Mouse (Mus musculus) T-helper 17 cell (primary cell): Measurements from ENCODE around the gene Gm20388.

Source experiments
- in situ Hi-C, 2 experiments: fragments of 300-600 bp; cut with MboI, MseI; formaldehyde crosslinking; loops; 1 replicate in 1 of 2; 2 replicates in 1 of 2; pipeline ENCODE4 v1.15.1; 2025; ENCODE audit warnings: high pct_unique_total_duplicates in 2 of 2

Gm20388 gene

GRCm38 (mm10) chr8:120308131-120308530, 397.5 kb downstream of the Gm20388 start:
- in situ Hi-C loops, result no loop called here

DNA sequence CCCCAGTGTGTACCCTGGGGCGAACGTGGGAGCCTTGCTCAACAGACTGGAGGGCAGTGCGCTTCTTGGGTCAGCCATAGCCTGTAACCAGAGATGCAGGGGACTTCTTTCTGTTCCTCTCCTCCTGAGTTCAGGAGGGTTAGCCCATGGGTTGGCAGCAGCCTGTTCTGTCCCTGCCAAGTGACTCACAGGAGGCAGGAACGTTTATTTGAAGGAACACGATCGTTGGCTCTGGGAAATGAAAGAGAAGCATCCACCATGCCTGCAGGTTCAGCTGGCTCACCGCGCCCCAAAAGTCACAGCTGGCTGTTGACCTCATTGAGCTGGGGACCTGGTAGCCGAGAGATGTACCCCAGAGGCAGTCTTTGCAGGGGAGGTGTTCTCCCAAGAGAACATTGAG, 397.9 kb downstream of the Gm20388 start:
- in situ Hi-C loops, result no loop called here

- in situ Hi-C loops, result no loop called here
Observed at GRCm38 (mm10) chr8:120309326-120309725, 398.7 kb downstream of the Gm20388 start.

GRCm38 (mm10) chr8:120310063-120310462, 399.4 kb downstream of the Gm20388 start:
- in situ Hi-C loops, result no loop called here

- in situ Hi-C loops, result no loop called here
Observed at GRCm38 (mm10) chr8:120312452-120312851, 401.8 kb downstream of the Gm20388 start.

- in situ Hi-C loops, result no loop called here
Observed at GRCm38 (mm10) chr8:120313674-120314073, 403.0 kb downstream of the Gm20388 start.

DNA sequence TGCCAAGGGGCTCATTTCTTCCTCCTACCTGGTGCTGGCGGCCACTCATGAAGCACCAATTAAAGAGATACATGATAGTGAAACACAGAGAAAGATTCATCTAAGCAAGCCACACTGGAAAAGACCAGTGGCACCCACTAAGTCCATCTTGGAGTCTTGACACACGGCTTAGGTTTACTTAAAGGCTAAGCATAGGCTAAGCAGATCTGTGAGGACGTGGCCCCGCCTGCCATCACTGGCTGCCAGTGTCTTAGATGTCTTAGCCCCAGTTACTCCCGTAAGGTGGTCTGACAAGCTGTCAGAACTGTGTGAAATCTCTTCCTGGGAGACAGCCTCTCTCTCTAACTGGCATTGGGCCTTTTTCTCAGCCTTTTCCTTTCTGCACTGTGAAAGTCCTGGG, 404.3 kb downstream of the Gm20388 start:
- in situ Hi-C loops, result no loop called here

DNA sequence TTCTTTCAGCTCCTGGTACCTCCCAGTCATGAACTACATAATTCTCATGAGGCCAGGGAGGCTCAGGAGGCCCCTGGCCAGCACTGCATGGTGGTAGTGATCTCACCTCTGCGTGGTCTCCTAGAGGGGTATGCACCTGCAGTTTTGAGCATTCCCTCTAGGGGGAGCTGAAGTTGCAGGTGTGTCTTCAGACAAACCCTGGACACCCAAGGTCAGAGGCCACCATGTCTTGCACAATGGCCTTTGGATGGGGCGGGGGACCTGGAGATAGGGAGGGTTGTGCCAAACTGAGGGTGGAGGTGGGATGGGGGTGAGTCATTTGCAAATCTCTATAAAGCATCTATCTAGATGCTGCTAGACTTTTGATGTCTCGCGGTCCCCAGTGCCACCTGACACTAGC, 405.0 kb downstream of the Gm20388 start:
- in situ Hi-C loops, result no loop called here

- in situ Hi-C loops, result no loop called here
Observed at GRCm38 (mm10) chr8:120316707-120317106, 406.1 kb downstream of the Gm20388 start.

DNA sequence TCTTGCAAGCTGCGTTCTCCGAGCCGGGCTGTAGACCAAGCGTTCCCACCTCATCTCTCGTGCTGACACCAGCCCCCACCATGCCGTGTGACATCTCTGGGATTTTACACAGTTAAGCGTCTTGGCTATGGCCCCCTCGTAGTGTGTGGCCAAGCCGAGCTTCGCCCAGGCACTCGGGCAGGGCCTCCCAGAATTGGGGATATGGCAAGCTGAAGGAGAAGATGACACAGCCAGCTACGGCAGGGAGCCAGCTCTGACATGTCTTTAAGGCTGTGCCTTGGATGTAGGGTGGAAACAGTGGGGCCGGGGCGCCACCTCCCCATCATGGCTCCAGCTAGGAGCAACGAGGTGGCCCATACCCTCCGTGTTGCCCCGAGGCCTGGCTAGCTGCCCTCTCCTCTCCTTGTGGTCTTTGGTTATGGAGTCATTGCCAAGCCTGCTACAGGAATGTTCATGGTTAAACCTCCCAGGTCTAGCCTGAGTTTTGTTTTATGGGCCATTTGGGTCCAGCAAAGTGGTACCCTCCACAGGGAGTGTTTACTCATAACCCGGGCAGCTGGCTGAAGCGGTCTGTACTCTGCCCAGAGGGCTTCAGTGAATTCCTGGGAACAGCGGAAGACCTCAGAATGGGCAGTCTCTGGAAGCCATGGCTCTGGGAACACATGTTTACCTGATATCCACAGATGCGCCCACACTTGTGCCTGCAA, 406.6 kb downstream of the Gm20388 start:
- in situ Hi-C loops, result no loop called here

GRCm38 (mm10) chr8:120318476-120318991, 407.9 kb downstream of the Gm20388 start:
- in situ Hi-C loops, result no loop called here

DNA sequence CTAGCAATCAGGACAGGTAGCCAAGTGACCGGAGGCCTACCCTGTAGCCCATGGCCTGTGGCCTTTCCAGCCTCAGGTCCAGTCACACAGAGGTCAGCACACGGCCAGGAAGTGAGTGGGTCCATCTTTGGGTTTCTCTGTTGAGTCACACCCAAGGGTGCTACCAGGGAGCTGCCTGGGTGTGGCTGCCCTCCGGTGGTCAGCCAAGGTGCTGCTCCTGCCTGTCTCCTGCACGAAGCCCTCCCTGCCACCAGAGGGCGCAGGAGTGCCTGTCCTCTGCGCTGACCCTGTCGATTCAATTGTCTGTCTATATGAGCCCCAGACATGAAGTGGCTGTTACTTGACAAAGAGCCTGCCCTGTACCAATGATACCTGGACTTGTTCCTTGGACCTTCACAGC, 408.8 kb downstream of the Gm20388 start:
- in situ Hi-C loops, result no loop called here

- in situ Hi-C loops, result loop anchor here (5.0 kb wide), 3 partner anchors 42 to 143 kb away; partner anchors contain the start of gene Fam92b (in 1 of the 2)
Observed at GRCm38 (mm10) chr8:120320146-120320545, 409.5 kb downstream of the Gm20388 start.

DNA sequence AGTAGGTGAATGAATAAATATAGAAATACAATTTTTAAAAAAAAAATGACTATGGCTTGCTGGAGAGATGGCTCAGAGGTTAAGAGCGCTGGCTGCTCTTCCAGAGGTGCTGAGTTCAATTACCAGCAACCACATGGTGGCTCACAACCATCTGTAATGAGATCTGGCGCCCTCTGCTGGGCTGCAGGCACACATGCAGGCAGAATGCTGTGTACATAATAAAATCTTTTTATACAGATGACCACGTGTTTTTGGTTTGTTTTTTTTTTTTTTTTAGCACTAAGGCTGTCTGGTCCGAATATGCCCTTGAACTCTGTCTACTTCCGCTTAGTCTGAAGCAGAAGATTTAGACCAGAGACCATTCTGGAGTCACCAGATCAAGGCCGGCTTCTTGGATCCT, 411.1 kb downstream of the Gm20388 start:
- in situ Hi-C loops, result loop anchor here (5.0 kb wide), 3 partner anchors 41 to 144 kb away; partner anchors contain the start of gene Fam92b (in 1 of the 2)

- in situ Hi-C loops, result loop anchor here (5.0 kb wide), 3 partner anchors 39 to 146 kb away; partner anchors contain the start of gene Fam92b (in 1 of the 2)
Observed at GRCm38 (mm10) chr8:120322956-120323448, 412.4 kb downstream of the Gm20388 start.

DNA sequence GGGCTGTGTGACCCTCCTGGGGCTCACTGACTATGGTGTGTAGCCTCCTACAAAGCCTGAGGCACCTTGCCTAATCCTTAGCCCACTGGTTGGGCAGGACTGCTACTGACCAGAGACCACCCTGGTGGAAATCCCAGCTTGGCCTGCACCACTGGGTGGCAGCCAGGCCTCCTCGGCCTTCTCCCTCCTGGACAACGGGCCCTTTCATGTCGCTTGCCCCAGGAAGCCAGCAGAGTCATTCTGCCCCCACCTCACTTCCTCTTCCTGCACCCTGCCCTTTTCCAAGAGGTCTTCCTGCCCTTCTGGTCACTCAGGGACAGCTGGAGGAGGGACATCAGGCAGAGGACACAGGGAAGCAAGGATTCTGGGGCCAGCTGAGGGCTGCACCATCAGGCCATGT, 413.9 kb downstream of the Gm20388 start:
- in situ Hi-C loops, result loop anchor here (5.0 kb wide), 3 partner anchors 38 to 147 kb away; partner anchors contain the start of gene Fam92b (in 1 of the 2)

DNA sequence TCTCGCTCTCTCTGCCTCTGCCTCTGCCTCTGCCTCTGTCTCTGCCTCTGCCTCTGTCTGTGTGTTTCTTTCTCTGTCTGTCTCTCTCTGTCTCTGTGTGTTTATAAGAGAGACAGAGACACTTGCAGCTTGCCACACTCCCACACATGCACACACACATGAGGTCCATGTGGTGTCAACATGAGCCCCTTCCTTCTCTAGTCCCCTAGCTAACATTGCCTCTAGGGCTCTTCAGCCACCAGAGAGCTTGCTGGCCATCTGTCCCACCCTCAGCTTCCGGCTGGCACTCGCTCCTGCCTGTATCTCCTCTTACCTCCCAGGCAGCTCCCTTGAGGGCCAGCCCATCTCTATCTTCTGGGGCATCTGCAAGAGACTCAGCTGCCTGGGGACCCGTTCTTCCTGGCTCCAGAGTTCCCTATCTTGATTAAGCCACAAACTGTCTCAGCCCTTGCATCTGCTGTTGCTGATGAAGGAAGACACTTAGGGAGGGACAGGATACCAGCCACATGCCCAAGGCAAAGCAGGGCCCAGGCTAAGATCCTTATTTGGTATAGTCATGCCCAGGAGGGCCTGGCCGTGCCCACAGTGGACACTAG, 414.6 kb downstream of the Gm20388 start:
- in situ Hi-C loops, result loop anchor here in 1 of 2 experiments (5.0 kb wide), 1 partner anchor 37 kb away; no protein-coding TSS in a partner anchor

DNA sequence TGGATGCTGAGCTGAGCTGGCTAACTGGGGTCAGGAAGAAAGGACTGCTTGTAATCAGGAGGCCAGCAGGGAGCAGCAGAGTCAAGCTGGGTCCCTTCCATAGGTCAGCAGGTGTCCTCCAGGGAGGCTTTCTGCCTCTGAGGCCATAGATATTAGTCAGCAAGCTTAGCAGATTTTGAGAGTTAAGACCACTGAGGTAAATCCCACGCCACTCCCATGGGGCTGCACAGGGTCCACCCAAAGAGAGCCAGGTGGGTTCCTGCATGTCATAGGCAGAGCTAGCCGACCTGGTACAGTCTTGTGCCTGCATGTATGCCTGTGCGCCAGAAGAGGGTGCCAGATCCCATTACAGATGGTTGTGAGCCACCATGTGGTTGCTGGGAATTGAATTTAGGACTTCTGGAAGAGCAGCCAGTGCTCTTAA, 416.5 kb downstream of the Gm20388 start:
- in situ Hi-C loops, result loop anchor here in 1 of 2 experiments (5.0 kb wide), 1 partner anchor 35 kb away; no protein-coding TSS in a partner anchor

- in situ Hi-C loops, result loop anchor here in 1 of 2 experiments (5.0 kb wide), 1 partner anchor 34 kb away; no protein-coding TSS in a partner anchor
Observed at GRCm38 (mm10) chr8:120328361-120329022, 417.9 kb downstream of the Gm20388 start.

DNA sequence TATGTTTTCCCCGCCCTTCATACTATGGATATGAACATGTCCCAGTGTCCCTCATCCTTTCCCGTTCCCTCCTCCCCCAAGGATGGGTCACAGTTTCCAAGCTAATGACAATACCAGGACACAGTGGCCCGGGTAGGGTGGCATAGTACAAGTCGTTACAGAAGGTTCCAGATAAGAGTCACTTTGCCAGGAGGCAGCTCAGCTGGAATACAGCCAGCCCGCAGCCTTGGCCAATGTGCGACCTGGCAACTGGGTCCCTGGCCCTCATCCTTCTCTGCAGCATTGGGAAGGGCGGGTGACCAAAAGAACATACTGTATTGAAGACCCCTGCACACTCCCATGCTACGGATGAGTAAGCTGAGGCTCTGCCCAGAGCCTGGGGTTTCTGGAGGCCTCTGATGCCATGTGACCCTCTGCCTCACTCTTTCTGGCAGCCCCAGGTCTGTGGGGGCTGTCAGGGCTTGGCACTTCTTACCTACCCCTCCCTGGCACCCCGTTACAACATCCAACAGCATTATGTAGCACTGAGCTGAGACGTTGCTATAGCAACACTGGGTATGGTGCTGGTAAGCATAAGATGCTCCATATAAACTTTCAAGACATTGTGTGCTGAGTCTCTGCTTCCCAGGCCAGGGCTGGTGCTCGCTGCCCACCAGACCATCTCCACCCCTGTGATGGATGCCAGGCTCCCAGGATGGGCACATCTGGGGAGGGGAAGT, 418.5 kb downstream of the Gm20388 start:
- in situ Hi-C loops, result loop anchor here in 1 of 2 experiments (5.0 kb wide), 1 partner anchor 33 kb away; no protein-coding TSS in a partner anchor

- in situ Hi-C loops, result no loop called here
Observed at GRCm38 (mm10) chr8:120331027-120331426, 420.4 kb downstream of the Gm20388 start.
